Mouse (Mus musculus): ENCODE data around the gene Cbx4. TPM values are rescaled to one million over a fixed set of nuclear protein-coding genes. Genes with fewer than 3 reads are reported as not detected.

Gene Cbx4
- polyA plus RNA-seq, 1 experiment: 37.3 TPM

- H3K4me1 ChIP-seq (ENCODE audit: control insufficient read depth, insufficient read depth, insufficient read length, low read length): peaks cover 11% of the 10 kb centered on the region
- H3K27ac ChIP-seq (replicated peaks; ENCODE audit: low read depth, low read length): peak overlapping the region; percentile 29; the same call in 1 of the 2 replicates
- peak overlapping the region; percentile 39 for H3K4me3 ChIP-seq (ENCODE audit: insufficient read depth, low read depth, low read length)
These were observed 27.7 kb downstream of the Cbx4 start for GRCm38 (mm10) chr11:119058041-119058995.

- Histone ChIP-seq H3K4me1 (ENCODE audit: control insufficient read depth, insufficient read depth, insufficient read length, low read length) (peaks cover 11% of the 10 kb centered on the region), H3K4me3 (ENCODE audit: insufficient read depth, low read depth, low read length) (peak overlapping the region; percentile 92), H3K27ac (replicated peaks; ENCODE audit: low read depth, low read length) (peak overlapping the region; percentile 78)
These were observed 28.7 kb downstream of the Cbx4 start for GRCm38 (mm10) chr11:119057291-119057690.

- peaks cover 11% of the 10 kb centered on the region for H3K4me1 ChIP-seq (ENCODE audit: control insufficient read depth, insufficient read depth, insufficient read length, low read length)
- H3K4me3 ChIP-seq (ENCODE audit: insufficient read depth, low read depth, low read length): peak overlapping the region; percentile 92
- H3K27ac ChIP-seq (replicated peaks; ENCODE audit: low read depth, low read length): peak overlapping the region; percentile 78
These were observed 29.5 kb downstream of the Cbx4 start for GRCm38 (mm10) chr11:119056301-119057211.

GRCm38 (mm10) chr11:119055571-119056131 is 30.4 kb downstream of the Cbx4 start:
- Histone ChIP-seq H3K4me1 (ENCODE audit: control insufficient read depth, insufficient read depth, insufficient read length, low read length) (peaks cover 11% of the 10 kb centered on the region), H3K4me3 (ENCODE audit: insufficient read depth, low read depth, low read length) (peak overlapping the region; percentile 49), H3K27ac (replicated peaks; ENCODE audit: low read depth, low read length) (no peak overlapping the region)

GRCm38 (mm10) chr11:119054351-119055345 is 31.4 kb downstream of the Cbx4 start:
- H3K4me3 ChIP-seq (ENCODE audit: insufficient read depth, low read depth, low read length): 0 out of 2 replicates have a peak overlapping the region, but pooled peaks have one; percentile 0
- no peak overlapping the region for H3K27ac ChIP-seq (replicated peaks; ENCODE audit: low read depth, low read length)
- H3K4me1 ChIP-seq (ENCODE audit: control insufficient read depth, insufficient read depth, insufficient read length, low read length): peaks cover 11% of the 10 kb centered on the region

- Histone ChIP-seq H3K27ac (replicated peaks; ENCODE audit: low read depth, low read length) (no peak overlapping the region), H3K4me3 (ENCODE audit: insufficient read depth, low read depth, low read length) (0 out of 2 replicates have a peak overlapping the region, but pooled peaks have one; percentile 0)
These were observed 32.2 kb downstream of the Cbx4 start for GRCm38 (mm10) chr11:119053738-119054350.

GRCm38 (mm10) chr11:119053257-119053670 is 32.8 kb downstream of the Cbx4 start:
- Histone ChIP-seq H3K27ac (replicated peaks; ENCODE audit: low read depth, low read length) (no peak overlapping the region), H3K4me1 (ENCODE audit: control insufficient read depth, insufficient read depth, insufficient read length, low read length) (peaks cover 6% of the 10 kb centered on the region), H3K4me3 (ENCODE audit: insufficient read depth, low read depth, low read length) (peak overlapping the region; percentile 35)

More at GRCm38 (mm10) chr11:119053738-119054350, 32.2 kb downstream of the Cbx4 start:
- H3K4me1 ChIP-seq (ENCODE audit: control insufficient read depth, insufficient read depth, insufficient read length, low read length): peaks cover 11% of the 10 kb centered on the region

- peaks cover 1% of the 10 kb centered on the region for H3K4me1 ChIP-seq (ENCODE audit: control insufficient read depth, insufficient read depth, insufficient read length, low read length)
- H3K4me3 ChIP-seq (ENCODE audit: insufficient read depth, low read depth, low read length): peak overlapping the region; percentile 35
- no peak overlapping the region for H3K27ac ChIP-seq (replicated peaks; ENCODE audit: low read depth, low read length)
These were observed 33.3 kb downstream of the Cbx4 start for GRCm38 (mm10) chr11:119052661-119053256.

- H3K27ac ChIP-seq (replicated peaks; ENCODE audit: low read depth, low read length): no peak overlapping the region
- no peaks in the 10 kb centered on the region; the same call in none of the 2 replicates for H3K4me1 ChIP-seq (ENCODE audit: control insufficient read depth, insufficient read depth, insufficient read length, low read length)
- H3K4me3 ChIP-seq (ENCODE audit: insufficient read depth, low read depth, low read length): no peak overlapping the region
These were observed 33.9 kb downstream of the Cbx4 start for GRCm38 (mm10) chr11:119051927-119052660.

GRCm38 (mm10) chr11:119051426-119051825 is 34.6 kb downstream of the Cbx4 start:
- Histone ChIP-seq H3K27ac (replicated peaks; ENCODE audit: low read depth, low read length) (no peak overlapping the region), H3K4me1 (ENCODE audit: control insufficient read depth, insufficient read depth, insufficient read length, low read length) (no peaks in the 10 kb centered on the region; the same call in 1 of the 2 replicates), H3K4me3 (ENCODE audit: insufficient read depth, low read depth, low read length) (no peak overlapping the region)

- no peak overlapping the region for H3K27ac ChIP-seq (replicated peaks; ENCODE audit: low read depth, low read length)
- no peaks in the 10 kb centered on the region; the same call in 1 of the 2 replicates for H3K4me1 ChIP-seq (ENCODE audit: control insufficient read depth, insufficient read depth, insufficient read length, low read length)
- H3K4me3 ChIP-seq (ENCODE audit: insufficient read depth, low read depth, low read length): no peak overlapping the region
These were observed 35.7 kb downstream of the Cbx4 start for GRCm38 (mm10) chr11:119050361-119050760.

GRCm38 (mm10) chr11:119048133-119048510 is 37.9 kb downstream of the Cbx4 start:
- Histone ChIP-seq H3K4me1 (ENCODE audit: control insufficient read depth, insufficient read depth, insufficient read length, low read length) (no peaks in the 10 kb centered on the region; the same call in 1 of the 2 replicates), H3K4me3 (ENCODE audit: insufficient read depth, low read depth, low read length) (no peak overlapping the region), H3K27ac (replicated peaks; ENCODE audit: low read depth, low read length) (no peak overlapping the region)
